9 mouse cellular contexts compared by ENCODE assay signal in the genomic region with DNA sequence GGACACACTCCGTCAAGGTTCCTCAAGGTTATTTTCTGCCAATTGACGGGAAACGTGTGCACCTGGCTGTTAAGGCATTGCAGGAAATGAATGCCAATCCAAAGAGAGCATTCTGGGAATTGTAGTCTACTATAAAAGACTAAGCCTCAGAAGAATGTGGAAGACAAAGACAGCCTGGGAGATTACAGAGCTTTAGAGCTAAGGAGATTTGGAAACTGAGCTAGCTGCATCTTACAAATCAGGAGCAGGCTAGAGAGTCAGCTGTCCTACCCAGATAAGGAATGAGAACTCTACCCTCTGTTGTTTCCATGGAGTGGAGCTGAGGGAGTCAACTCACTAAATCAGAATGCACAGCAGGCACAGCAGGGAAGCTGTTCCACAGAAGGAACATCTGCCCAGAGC. TPM values are rescaled to one million over a fixed set of nuclear protein-coding genes. Genes with fewer than 3 reads are reported as not detected.
A peak's percentile ranks its signal among the peaks of the same experiment; 100 is the strongest.
DNase-seq lines count a peak whose midpoint lies in the region; ATAC-seq and TF ChIP-seq lines count a peak whose summit lies in the region.
"Had no signal": no experiment of that assay in that cellular context is flagged by ENCODE, and none has a peak within 500 bp of the region (broad histone marks: within the 10 kb centered on the region; RNA-seq: fewer than 3 reads in every experiment).

No protein-coding gene starts in this region.

- H3K4me1 ChIP-seq in kidney, embryonic 15.5 days: no peaks in the 10 kb centered on the region
- H3K4me1 ChIP-seq in cerebellum, adult 2 months (ENCODE audit: control insufficient read depth, insufficient read depth, low read length): peaks cover 4% of the 10 kb centered on the region; the same call in 1 of the 2 replicates
- H3K4me1 ChIP-seq in hindbrain, embryonic 16.5 days (ENCODE audit: control insufficient read depth, insufficient read depth, low read depth, low read length): peaks cover 7% of the 10 kb centered on the region
- H3K4me1 ChIP-seq in neural tube, embryonic 13.5 days (replicated peaks): peaks cover 9% of the 10 kb centered on the region

- H3K27me3 ChIP-seq in kidney, embryonic 15.5 days: no peaks in the 10 kb centered on the region
- no peaks in the 10 kb centered on the region for H3K27me3 ChIP-seq in cerebellum, adult 2 months (ENCODE audit: control insufficient read depth, insufficient read depth, low read length)
- H3K27me3 ChIP-seq in hindbrain, embryonic 16.5 days (replicated peaks; ENCODE audit: control insufficient read depth, insufficient read depth, low read length): no peaks in the 10 kb centered on the region
- no peaks in the 10 kb centered on the region for H3K27me3 ChIP-seq in neural tube, embryonic 13.5 days
- H3K27me3 ChIP-seq: limb, embryonic 13.5 days had no signal

- TF ChIP-seq CTCF in cerebellum, adult 2 months (IDR thresholded peaks at IDR 0.05; ENCODE audit: borderline replicate concordance, insufficient read depth, low read depth, low read length): no peak

- 33% methylated on average over 3 of the region's 3 CpGs for WGBS in kidney, embryonic 15.5 days
- 6% methylated on average over 3 of the region's 3 CpGs for WGBS in cerebellum, adult 2 months
- WGBS in hindbrain, embryonic 16.5 days: 9% methylated on average over 3 of the region's 3 CpGs
- 14% methylated on average over 3 of the region's 3 CpGs for WGBS in neural tube, embryonic 13.5 days

- no peak overlapping the region for H3K4me3 ChIP-seq in kidney, embryonic 15.5 days (replicated peaks)
- peak overlapping the region; percentile 35 for H3K4me3 ChIP-seq in cerebellum, adult 2 months (replicated peaks; ENCODE audit: insufficient read depth, low read depth, low read length)
- H3K4me3 ChIP-seq in hindbrain, embryonic 16.5 days (ENCODE audit: low read length): no peak overlapping the region
- no peak overlapping the region for H3K4me3 ChIP-seq in neural tube, embryonic 13.5 days
- H3K4me3 ChIP-seq: limb, embryonic 13.5 days had no signal

- H3K36me3 ChIP-seq in kidney, embryonic 15.5 days: peaks cover 4% of the 10 kb centered on the region; the same call in 1 of the 2 replicates
- H3K36me3 ChIP-seq in hindbrain, embryonic 16.5 days (ENCODE audit: control insufficient read depth, insufficient read depth, low read length): no peaks in the 10 kb centered on the region
- H3K36me3 ChIP-seq in neural tube, embryonic 13.5 days: peaks cover 3% of the 10 kb centered on the region; the same call in 1 of the 2 replicates

- no peak overlapping the region for H3K4me2 ChIP-seq in kidney, embryonic 15.5 days
- peak overlapping the region; percentile 29 for H3K4me2 ChIP-seq in hindbrain, embryonic 16.5 days (ENCODE audit: low read length)
- H3K4me2 ChIP-seq in neural tube, embryonic 13.5 days: 0 out of 2 replicates have a peak overlapping the region, but pooled peaks have one; percentile 21
- H3K4me2 ChIP-seq: limb, embryonic 13.5 days had no signal

- no peak overlapping the region for H3K9ac ChIP-seq in kidney, embryonic 15.5 days
- H3K9ac ChIP-seq in hindbrain, embryonic 16.5 days (ENCODE audit: low read depth, low read length): peak overlapping the region; percentile 13; the same call in 1 of the 2 replicates
- H3K9ac ChIP-seq in neural tube, embryonic 13.5 days: no peak overlapping the region
- H3K9ac ChIP-seq: limb, embryonic 13.5 days had no signal

- no peak for ATAC-seq in kidney, embryonic 15.5 days (replicated peaks; ENCODE audit: low FRiP score)
- ATAC-seq in hindbrain, embryonic 16.5 days: peak; percentile 65
- peak; percentile 57; the same call in 1 of the 2 replicates for ATAC-seq in neural tube, embryonic 13.5 days (ENCODE audit: low read depth)

- DNase-seq in kidney, adult 18-20 months: peak; percentile 24
- peak in 1 of 2 experiments; percentile 58 for DNase-seq in cerebellum, adult 2 months
- no peak for DNase-seq in adrenal gland, adult (ENCODE audit: inconsistent age in 2 of 2, low spot score in 1 of 2)
- DNase-seq in frontal cortex, postnatal 25 days (ENCODE audit: low spot score in 2 of 2): no peak
- no peak for DNase-seq in frontal cortex, postnatal 10 days (ENCODE audit: low spot score in 2 of 2)

- no peak for TF ChIP-seq POLR2A in cerebellum, adult 2 months (IDR thresholded peaks at IDR 0.05; ENCODE audit: borderline replicate concordance, insufficient read depth, low read length)

- no peak overlapping the region for H3K27ac ChIP-seq in kidney, embryonic 15.5 days
- H3K27ac ChIP-seq in cerebellum, adult 2 months (ENCODE audit: insufficient read depth, low read length): no peak overlapping the region
- peak overlapping the region; percentile 52 for H3K27ac ChIP-seq in hindbrain, embryonic 16.5 days (ENCODE audit: low read depth, low read length)
- peak overlapping the region; percentile 61 for H3K27ac ChIP-seq in neural tube, embryonic 13.5 days (replicated peaks)
- H3K27ac ChIP-seq: limb, embryonic 13.5 days had no signal

- no peaks in the 10 kb centered on the region for H3K9me3 ChIP-seq in kidney, embryonic 15.5 days (replicated peaks)
- no peaks in the 10 kb centered on the region for H3K9me3 ChIP-seq in hindbrain, embryonic 16.5 days (ENCODE audit: control insufficient read depth, low read length)
- no peaks in the 10 kb centered on the region for H3K9me3 ChIP-seq in neural tube, embryonic 13.5 days
- H3K9me3 ChIP-seq: limb, embryonic 13.5 days had no signal

RNA-seq across cellular contexts. Expression of gene Atg4b, which starts 19.4 kb away (rescaled TPM):
- polyA plus RNA-seq in kidney, embryonic 15.5 days (2015; fragmentation: Nextera tagmentation; extraction: Ambion mirVana): 86.5 and 88.1 TPM in 2 replicates
- polyA plus RNA-seq in cerebellum, adult 2 months (2012; rRNA removed): 65.8 and 72.0 TPM in 2 replicates
- 85.6 and 92.1 TPM in 2 replicates for polyA plus RNA-seq in hindbrain, embryonic 16.5 days (2015; fragmentation: Nextera tagmentation; extraction: Ambion mirVana)
- 102 and 104 TPM in 2 replicates for polyA plus RNA-seq in neural tube, embryonic 13.5 days (2015; fragmentation: Nextera tagmentation; extraction: Ambion mirVana)

RNA-seq across cellular contexts. Expression of gene Thap4, which starts 22.8 kb away (rescaled TPM):
- polyA plus RNA-seq in kidney, embryonic 15.5 days (2015; fragmentation: Nextera tagmentation; extraction: Ambion mirVana): 61.1 and 63.7 TPM in 2 replicates
- 39.8 and 41.7 TPM in 2 replicates for polyA plus RNA-seq in cerebellum, adult 2 months (2012; rRNA removed)
- polyA plus RNA-seq in hindbrain, embryonic 16.5 days (2015; fragmentation: Nextera tagmentation; extraction: Ambion mirVana): 51.3 and 52.6 TPM in 2 replicates
- 38.2 and 40.7 TPM in 2 replicates for polyA plus RNA-seq in neural tube, embryonic 13.5 days (2015; fragmentation: Nextera tagmentation; extraction: Ambion mirVana)

RNA-seq across cellular contexts. Expression of gene Bok, which starts 46.4 kb away (rescaled TPM):
- 79.2 and 92.8 TPM in 2 replicates for polyA plus RNA-seq in kidney, embryonic 15.5 days (2015; fragmentation: Nextera tagmentation; extraction: Ambion mirVana)
- polyA plus RNA-seq in cerebellum, adult 2 months (2012; rRNA removed): 20.6 and 21.2 TPM in 2 replicates
- 102 and 109 TPM in 2 replicates for polyA plus RNA-seq in hindbrain, embryonic 16.5 days (2015; fragmentation: Nextera tagmentation; extraction: Ambion mirVana)
- 58.2 and 62.0 TPM in 2 replicates for polyA plus RNA-seq in neural tube, embryonic 13.5 days (2015; fragmentation: Nextera tagmentation; extraction: Ambion mirVana)

Comparison
In these comparisons a context has a peak if more than half of its experiments do, and no peak if none do; other contexts are left out.
1. H3K27ac ChIP-seq: peak in hindbrain, embryonic 16.5 days (single experiment) and neural tube, embryonic 13.5 days (single experiment); none in kidney, embryonic 15.5 days (single experiment) and cerebellum, adult 2 months (single experiment).